Mouse (Mus musculus): Measurements from ENCODE around the gene Gm42421. TPM values are rescaled to one million over a fixed set of nuclear protein-coding genes. Genes with fewer than 3 reads are reported as not detected.

Gene Gm42421
- total RNA-seq, 2 experiments from 2014 or later: 1.5 to 1.9 TPM

DNA sequence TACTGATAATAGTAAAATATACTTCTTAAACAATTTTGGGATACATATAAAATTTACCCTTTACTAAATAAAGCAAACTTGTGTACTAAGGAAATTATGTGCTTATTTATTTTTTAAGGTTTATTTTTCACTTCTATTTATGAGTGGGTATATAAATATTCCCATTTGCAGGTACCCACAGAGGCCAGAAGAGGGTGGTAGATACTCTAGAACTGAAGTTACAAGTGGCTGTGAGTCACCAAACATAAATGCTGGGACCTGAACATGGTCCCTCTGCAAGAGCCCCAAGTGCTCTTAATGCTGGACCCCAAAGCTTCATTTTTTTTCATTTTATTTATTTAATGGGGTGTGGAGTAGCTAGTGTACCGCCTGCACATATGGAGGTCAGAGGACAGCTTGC lies 5.9 kb downstream of the Gm42421 start:
- DNase-seq (ENCODE audit: low spot score in 2 of 2): no peak

DNA sequence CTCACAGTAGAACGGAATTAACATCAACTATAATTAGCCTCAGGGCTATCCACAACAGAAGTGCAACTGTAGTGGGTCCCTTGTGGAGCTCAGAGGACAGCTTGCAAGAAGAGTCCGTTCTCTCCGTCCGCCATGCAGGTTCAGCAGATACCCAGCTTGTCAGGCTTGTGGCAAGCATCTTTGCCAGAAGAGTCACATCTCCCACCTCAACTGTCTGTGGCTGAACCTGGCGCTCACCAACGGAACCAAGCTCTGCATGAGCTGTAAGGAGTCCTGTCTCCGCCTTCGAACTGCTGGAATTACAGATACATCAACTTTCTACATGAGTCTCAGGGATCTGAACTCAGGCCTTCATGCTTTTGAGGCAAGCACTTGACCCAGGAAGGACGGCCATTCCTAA lies 8.2 kb downstream of the Gm42421 start:
- DNase-seq (ENCODE audit: low spot score in 2 of 2): no peak

DNA sequence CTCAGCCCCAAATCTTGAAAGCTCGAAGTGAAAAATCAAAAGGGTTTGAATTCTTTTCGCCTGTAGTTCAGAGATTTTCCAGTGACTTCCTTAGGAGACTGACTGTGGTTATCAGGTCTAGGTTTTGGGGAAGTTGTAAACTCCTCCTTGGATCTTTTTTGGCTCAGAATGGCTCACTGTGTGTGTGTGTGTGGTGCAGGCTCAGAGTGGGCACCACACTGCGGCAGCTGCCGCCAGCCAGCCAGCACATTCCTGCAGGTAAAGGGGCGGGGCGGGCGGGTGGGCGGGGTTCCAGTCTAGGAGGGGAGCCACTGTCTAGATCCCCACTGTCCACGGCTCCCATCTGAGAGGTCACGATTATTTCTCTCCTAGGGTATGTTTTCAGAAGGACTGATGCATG lies 13.6 kb downstream of the Gm42421 start:
- DNase-seq (ENCODE audit: low spot score in 2 of 2): no peak

DNA sequence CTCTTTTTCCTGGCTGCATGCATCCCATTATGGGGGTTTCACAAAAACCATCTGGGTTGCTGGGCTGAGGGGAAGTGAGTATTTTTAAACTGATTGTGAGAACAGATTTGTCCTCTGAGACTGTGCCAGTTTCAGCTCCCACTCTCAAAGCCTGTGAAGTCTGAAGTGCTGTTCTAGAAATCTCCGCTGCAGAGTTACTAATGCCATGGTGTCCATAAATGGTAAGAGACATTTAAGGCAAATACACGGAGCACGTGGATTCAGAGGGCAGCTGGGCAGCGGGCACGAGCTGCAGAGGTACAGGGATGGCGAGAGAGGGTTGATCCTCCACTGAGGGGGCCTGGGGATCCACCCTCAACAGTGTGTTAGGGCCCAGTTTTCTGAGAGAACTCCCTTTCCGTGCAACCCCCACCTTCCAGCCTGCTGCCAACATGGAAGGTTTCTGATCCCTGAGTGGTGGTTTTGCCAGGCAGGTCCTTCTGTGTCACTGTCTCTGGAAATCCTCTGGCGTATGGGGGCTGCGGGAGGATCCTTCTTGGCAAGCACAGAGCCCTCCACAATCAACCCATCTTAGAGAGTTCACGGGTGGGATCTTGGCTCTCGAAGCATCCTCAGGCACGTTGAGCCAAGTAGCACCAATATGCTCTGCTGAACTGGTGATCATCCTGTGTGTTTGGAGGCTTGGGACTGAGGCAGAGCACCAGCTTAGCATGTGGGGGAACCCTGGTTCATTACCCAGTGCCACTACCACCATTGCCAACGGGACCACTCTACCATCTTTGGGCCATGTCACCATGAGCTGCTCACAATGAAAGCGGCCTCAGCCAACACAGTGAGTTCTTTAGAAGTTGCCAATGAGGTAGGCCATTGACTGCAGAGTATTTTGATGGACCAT lies 15.5 kb downstream of the Gm42421 start:
- DNase-seq (ENCODE audit: low spot score in 2 of 2): peak; percentile 81 to 93

DNA sequence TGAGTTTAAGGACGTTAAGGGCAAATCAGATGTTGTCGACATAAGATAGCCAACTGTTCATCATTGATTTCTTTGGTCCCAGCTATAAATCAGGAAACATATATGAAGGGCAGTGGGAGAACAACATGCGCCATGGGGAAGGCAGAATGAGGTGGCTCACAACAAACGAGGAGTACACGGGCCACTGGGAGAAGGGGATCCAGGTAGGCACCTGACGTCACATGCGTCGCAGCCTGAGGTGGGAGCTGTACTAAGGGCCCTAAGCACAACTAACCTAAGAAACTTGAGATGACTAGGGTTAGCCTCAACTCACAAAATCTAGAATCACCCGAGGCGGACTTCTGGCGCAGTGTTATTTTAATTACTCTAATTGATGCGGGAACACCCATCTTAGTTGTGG lies 20.4 kb downstream of the Gm42421 start:
- DNase-seq (ENCODE audit: low spot score in 2 of 2): no peak

- DNase-seq (ENCODE audit: low spot score in 2 of 2): no peak
Observed at GRCm38 (mm10) chr5:143950016-143950415, 22.0 kb downstream of the Gm42421 start.

DNA sequence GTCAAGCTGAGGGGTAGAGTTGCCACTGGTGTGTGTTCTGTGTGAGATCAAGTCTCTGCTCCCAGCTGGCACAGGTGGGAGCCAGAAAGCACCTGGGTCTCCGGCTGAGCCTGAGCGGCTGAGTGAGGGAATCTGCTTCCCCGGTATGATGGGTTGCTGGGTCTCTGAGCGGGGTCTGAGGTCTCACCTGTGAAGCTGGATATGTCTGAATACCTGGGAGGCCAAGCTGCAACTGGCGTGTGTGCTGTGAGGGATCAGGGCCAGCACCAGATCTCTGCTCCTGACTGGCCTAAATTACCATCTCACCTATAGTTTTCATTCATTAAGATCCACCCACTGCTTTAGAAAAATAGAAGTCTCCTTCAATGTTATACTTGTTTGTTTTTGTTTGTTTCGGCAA lies 29.1 kb downstream of the Gm42421 start:
- DNase-seq (ENCODE audit: low spot score in 2 of 2): no peak

DNA sequence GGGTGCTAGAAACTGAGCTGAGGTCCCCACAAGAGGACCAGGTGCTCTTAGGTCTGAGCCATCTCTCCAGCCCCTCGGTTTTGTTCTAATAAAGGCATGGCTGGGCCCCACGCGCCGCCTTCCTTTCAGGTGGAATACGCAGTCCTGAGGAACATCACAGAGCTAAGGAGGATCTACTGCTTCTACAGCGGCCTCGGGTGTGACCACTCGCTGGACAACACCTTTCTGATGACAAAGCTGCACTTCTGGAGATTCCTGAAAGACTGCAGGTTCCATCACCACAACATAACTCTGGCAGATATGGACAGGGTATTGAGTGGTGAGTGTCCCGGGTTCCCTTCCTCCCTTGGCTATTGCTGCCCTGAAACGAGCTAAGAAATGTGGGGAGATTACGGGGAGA lies 31.6 kb downstream of the Gm42421 start:
- no peak for DNase-seq (ENCODE audit: low spot score in 2 of 2)

DNA sequence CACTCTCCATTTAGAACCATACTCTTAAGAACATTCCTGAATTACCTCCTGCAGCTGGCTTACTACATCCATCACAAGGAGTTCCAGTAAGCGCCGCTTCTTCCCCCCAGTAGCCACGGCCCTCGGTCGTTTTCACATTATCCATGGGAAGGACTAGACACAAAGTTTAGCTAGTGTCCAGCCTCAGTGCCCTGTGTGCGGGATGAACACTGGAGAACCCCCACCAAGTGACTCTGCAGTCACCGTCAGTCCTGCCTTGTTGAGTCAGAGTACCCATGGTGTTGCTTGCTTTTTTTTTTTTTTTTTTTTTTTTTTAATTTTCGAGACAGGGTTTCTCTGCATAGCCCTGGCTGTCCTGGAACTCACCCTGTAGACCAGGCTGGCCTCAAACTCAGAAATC lies 33.2 kb downstream of the Gm42421 start:
- DNase-seq (ENCODE audit: low spot score in 2 of 2): no peak

DNA sequence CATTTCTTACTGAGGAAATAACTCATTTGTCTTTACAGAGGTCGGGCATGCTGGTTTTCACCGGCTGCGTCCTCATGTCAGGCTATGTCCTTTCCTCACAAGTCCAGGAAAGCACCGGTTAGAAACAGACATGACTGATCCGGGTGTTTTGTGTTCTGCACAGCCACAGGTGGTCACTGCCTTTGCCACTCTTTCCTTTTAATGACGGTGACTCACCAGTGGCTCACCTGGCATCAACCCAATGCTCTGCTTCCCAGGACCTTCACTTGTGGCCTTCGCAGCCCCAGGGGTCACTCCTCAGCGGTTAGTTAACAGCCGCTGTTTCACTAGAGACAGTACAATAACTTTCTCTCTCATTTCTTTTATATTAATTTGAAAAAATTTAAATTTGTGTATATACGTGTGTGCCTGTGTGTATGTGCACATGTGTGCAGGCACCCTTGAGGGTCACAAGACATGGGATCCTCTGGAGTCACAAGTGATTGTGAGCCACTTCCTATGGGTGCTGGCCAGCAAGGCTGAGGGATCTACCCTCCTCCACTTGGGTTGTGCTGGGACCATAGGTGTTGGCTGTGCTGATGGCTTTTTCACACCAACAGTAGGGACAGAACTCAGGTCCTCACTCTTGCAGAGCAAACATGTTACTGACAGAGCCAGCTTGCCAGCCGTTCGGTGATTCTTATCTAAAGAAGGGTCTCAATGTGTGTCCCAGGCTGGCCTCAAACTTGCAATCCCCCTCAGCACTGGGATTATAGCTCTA lies 37.8 kb downstream of the Gm42421 start:
- no peak for DNase-seq (ENCODE audit: low spot score in 2 of 2)

GRCm38 (mm10) chr5:143966671-143967070 lies 38.7 kb downstream of the Gm42421 start:
- no peak for DNase-seq (ENCODE audit: low spot score in 2 of 2)

- no peak for DNase-seq (ENCODE audit: low spot score in 2 of 2)
Observed at GRCm38 (mm10) chr5:143972628-143973027, 44.7 kb downstream of the Gm42421 start.

GRCm38 (mm10) chr5:143974931-143975630 lies 47.1 kb downstream of the Gm42421 start:
- peak; percentile 51 to 54 for DNase-seq (ENCODE audit: low spot score in 2 of 2)

DNA sequence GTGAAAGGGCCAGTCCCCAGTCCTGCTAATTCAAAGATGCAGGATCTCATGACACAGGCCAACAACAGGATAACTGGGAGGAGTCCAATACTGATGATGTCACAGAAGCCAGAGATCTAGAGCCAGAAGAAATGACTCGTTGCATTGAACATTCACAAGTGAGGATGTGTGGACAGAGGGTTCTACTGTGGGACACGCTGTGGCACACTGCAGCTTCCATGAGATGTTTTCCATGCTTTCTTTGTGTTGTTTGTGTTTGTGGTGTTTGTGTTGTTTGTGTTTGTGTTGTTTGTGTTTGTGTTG lies 47.6 kb downstream of the Gm42421 start:
- no peak for DNase-seq (ENCODE audit: low spot score in 2 of 2)

GRCm38 (mm10) chr5:143976232-143976631 lies 48.3 kb downstream of the Gm42421 start:
- DNase-seq (ENCODE audit: low spot score in 2 of 2): no peak

GRCm38 (mm10) chr5:143976726-143977431 lies 48.9 kb downstream of the Gm42421 start:
- DNase-seq (ENCODE audit: low spot score in 2 of 2): no peak

GRCm38 (mm10) chr5:143980858-143981257 lies 52.9 kb downstream of the Gm42421 start:
- no peak for DNase-seq (ENCODE audit: low spot score in 2 of 2)

- DNase-seq (ENCODE audit: low spot score in 2 of 2): no peak
Observed at GRCm38 (mm10) chr5:143982361-143982760, 54.4 kb downstream of the Gm42421 start.

GRCm38 (mm10) chr5:143985381-143985780 lies 57.4 kb downstream of the Gm42421 start:
- no peak for DNase-seq (ENCODE audit: low spot score in 2 of 2)
